ENCODE assay signal across 8 mouse cellular contexts in genomic region chr10:19712421-19712836, GRCm38 (mm10). TPM values are rescaled to one million over a fixed set of nuclear protein-coding genes. Genes with fewer than 3 reads are reported as not detected.
DNase-seq lines count a peak whose midpoint lies in the region; ATAC-seq and TF ChIP-seq lines count a peak whose summit lies in the region.

Gene Il20ra (plus strand): TSS chr10:19712570.

- peak within 1 kb of the TSS; percentile 86 for H3K4me2 ChIP-seq in forebrain, embryonic 11.5 days (ENCODE audit: low read depth, low read length, severe bottlenecking)
- H3K4me2 ChIP-seq in lung, postnatal 0 days (replicated peaks; ENCODE audit: low read depth, low read length), result peak within 1 kb of the TSS; percentile 68

- peak within 1 kb of the TSS; percentile 48 for H3K9ac ChIP-seq in forebrain, embryonic 11.5 days (ENCODE audit: low read length)
- H3K9ac ChIP-seq in lung, postnatal 0 days (replicated peaks; ENCODE audit: low read depth), result no peak within 1 kb of the TSS

- intact Hi-C loops in heart, postnatal 14 days (cut with DNase I), result loop anchor here (5.0 kb wide), 1 partner anchor 415 kb away; no protein-coding TSS in a partner anchor

- peaks cover 20% of the 10 kb centered on the region for H3K4me1 ChIP-seq in E14TG2a.4 (replicated peaks; ENCODE audit: low read depth, low read length)
- H3K4me1 ChIP-seq in forebrain, embryonic 11.5 days (replicated peaks; ENCODE audit: control insufficient read depth, insufficient read depth, low read length), result peaks cover 2% of the 10 kb centered on the region; the same call in 1 of the 2 replicates
- H3K4me1 ChIP-seq in lung, postnatal 0 days (ENCODE audit: insufficient read depth, low read depth, low read length), result no peaks in the 10 kb centered on the region; the same call in 1 of the 2 replicates

- TF ChIP-seq EP300 in lung, postnatal 0 days (IDR thresholded peaks at IDR 0.05), result no peak

- ATAC-seq in forebrain, embryonic 11.5 days (replicated peaks; ENCODE audit: low FRiP score), result peak; percentile 60; the same call in 1 of the 2 replicates
- ATAC-seq in lung, postnatal 0 days, result peak; percentile 56

- TF ChIP-seq CTCF in E14TG2a.4 (conservative IDR thresholded peaks at IDR 0.05; ENCODE audit: low read length), result peak; percentile 18; the same call in 1 of the 2 replicates
- TF ChIP-seq CTCF in lung, postnatal 0 days (IDR thresholded peaks at IDR 0.05), result peak; percentile 68

- no peaks in the 10 kb centered on the region for H3K9me3 ChIP-seq in E14TG2a.4 (ENCODE audit: low read length)
- H3K9me3 ChIP-seq in forebrain, embryonic 11.5 days (ENCODE audit: control insufficient read depth, low read length), result no peaks in the 10 kb centered on the region
- H3K9me3 ChIP-seq in lung, postnatal 0 days (ENCODE audit: low read length), result no peaks in the 10 kb centered on the region

- H3K27ac ChIP-seq in forebrain, embryonic 11.5 days (ENCODE audit: low read depth, low read length), result no peak within 1 kb of the TSS
- H3K27ac ChIP-seq in lung, postnatal 0 days (ENCODE audit: low read length), result no peak within 1 kb of the TSS

- peak within 1 kb of the TSS; percentile 78 for H3K4me3 ChIP-seq in E14TG2a.4 (replicated peaks; ENCODE audit: low read length)
- peak within 1 kb of the TSS; percentile 39 for H3K4me3 ChIP-seq in forebrain, embryonic 11.5 days (ENCODE audit: low read depth, low read length)
- H3K4me3 ChIP-seq in lung, postnatal 0 days (ENCODE audit: low read depth, low read length), result peak within 1 kb of the TSS; percentile 37

- peaks cover 44% of the 10 kb centered on the region for H3K27me3 ChIP-seq in E14TG2a.4 (ENCODE audit: insufficient read depth, low read length)
- H3K27me3 ChIP-seq in forebrain, embryonic 11.5 days (ENCODE audit: control insufficient read depth, insufficient read depth, low read length), result peaks cover 3% of the 10 kb centered on the region; the same call in 1 of the 2 replicates
- no peaks in the 10 kb centered on the region; the same call in 1 of the 2 replicates for H3K27me3 ChIP-seq in lung, postnatal 0 days (replicated peaks; ENCODE audit: insufficient read depth, low read length)

- peak; percentile 78 for DNase-seq in adrenal gland, postnatal 10 days
- DNase-seq in forebrain, embryonic 11.5 days (ENCODE audit: low spot score), result peak; percentile 76
- peak; percentile 45 to 64 for DNase-seq in heart, postnatal 14 days
- DNase-seq in layer of hippocampus, postnatal 10 days (ENCODE audit: low spot score in 2 of 2), result peak; percentile 61 to 73
- peak; percentile 40 for DNase-seq in lung, postnatal 0 days (ENCODE audit: low spot score)
- peak; percentile 74 for DNase-seq in retina, embryonic 14.5 days (ENCODE audit: low spot score)
- peak; percentile 56 for DNase-seq in urinary bladder, postnatal 25 days (ENCODE audit: low spot score)

- WGBS in forebrain, embryonic 11.5 days, result 1% methylated on average over 29 of the region's 29 CpGs
- 2% methylated on average over 29 of the region's 29 CpGs for WGBS in lung, postnatal 0 days

- H3K36me3 ChIP-seq in E14TG2a.4 (ENCODE audit: insufficient read depth, low read length), result no peaks in the 10 kb centered on the region
- H3K36me3 ChIP-seq in forebrain, embryonic 11.5 days (ENCODE audit: control insufficient read depth, insufficient read depth, low read length), result no peaks in the 10 kb centered on the region
- H3K36me3 ChIP-seq in lung, postnatal 0 days (ENCODE audit: insufficient read depth, low read length), result no peaks in the 10 kb centered on the region

RNA-seq across cellular contexts. Expression of gene Il20ra, which starts in this region (rescaled TPM):
- total RNA-seq in adrenal gland, postnatal 10 days (2021), result 1 to 10 TPM; 2.8 to 3.3 TPM
- not detected in 2 replicates for polyA plus RNA-seq in forebrain, embryonic 11.5 days (2014; fragmentation: Nextera tagmentation; extraction: Ambion mirVana)
- total RNA-seq in heart, postnatal 14 days (2021), result not detected
- total RNA-seq in layer of hippocampus, postnatal 10 days (2021), result not detected
- polyA plus RNA-seq in lung, postnatal 0 days (2015; fragmentation: Nextera tagmentation; extraction: Ambion mirVana), result 0.11 and 0.18 TPM in 2 replicates

Comparison
In these comparisons a context has a peak if more than half of its experiments do, and no peak if none do; other contexts are left out.
1. Peak in DNase-seq, ATAC-seq, H3K4me3 ChIP-seq, H3K9ac ChIP-seq and H3K4me2 ChIP-seq in forebrain, embryonic 11.5 days; RNA of the gene not detected or under 1 TPM.
2. Peak in DNase-seq in heart, postnatal 14 days; RNA of the gene not detected or under 1 TPM.
3. Peak in DNase-seq in layer of hippocampus, postnatal 10 days; RNA of the gene not detected or under 1 TPM.
4. Peak in DNase-seq, ATAC-seq, H3K4me3 ChIP-seq and H3K4me2 ChIP-seq in lung, postnatal 0 days; RNA of the gene not detected or under 1 TPM.